19 mouse cellular contexts compared by ENCODE assay signal in genomic region chr5:140816008-140816407, GRCm38 (mm10). TPM values are rescaled to one million over a fixed set of nuclear protein-coding genes. Genes with fewer than 3 reads are reported as not detected.
DNase-seq lines count a peak whose midpoint lies in the region; ATAC-seq and TF ChIP-seq lines count a peak whose summit lies in the region.
"Had no signal": no experiment of that assay in that cellular context is flagged by ENCODE, and none has a peak within 500 bp of the region (broad histone marks: within the 10 kb centered on the region; RNA-seq: fewer than 3 reads in every experiment).

No protein-coding gene starts in this region.

- no peak for TF ChIP-seq CTCF in liver, adult 2 months (IDR thresholded peaks at IDR 0.05; ENCODE audit: low read depth, low read length)
- no peak for TF ChIP-seq CTCF in bone marrow macrophage, adult 2 months (IDR thresholded peaks at IDR 0.05; ENCODE audit: low read depth, low read length)
- TF ChIP-seq CTCF in liver, embryonic 14.5 days (IDR thresholded peaks at IDR 0.05; ENCODE audit: low read depth), result no peak

- H3K4me1 ChIP-seq in hindbrain, embryonic 14.5 days (replicated peaks; ENCODE audit: control insufficient read depth, insufficient read depth, low read length), result peaks cover 36% of the 10 kb centered on the region
- H3K4me1 ChIP-seq in hindbrain, embryonic 11.5 days (replicated peaks; ENCODE audit: control insufficient read depth, insufficient read depth, low read length), result peaks cover 2% of the 10 kb centered on the region; the same call in 1 of the 2 replicates
- H3K4me1 ChIP-seq in liver, adult 2 months (ENCODE audit: control insufficient read depth, insufficient read depth, low read length), result peaks cover 54% of the 10 kb centered on the region
- H3K4me1 ChIP-seq in bone marrow macrophage, adult 2 months (ENCODE audit: control insufficient read depth, insufficient read depth, low read length), result peaks cover 90% of the 10 kb centered on the region
- H3K4me1 ChIP-seq in liver, embryonic 14.5 days (replicated peaks; ENCODE audit: control insufficient read depth in 2 of 2, insufficient read depth in 2 of 2, low read length in 1 of 2), result peaks cover 32 to 55% of the 10 kb centered on the region in 2 experiments

- no peak for ATAC-seq in hindbrain, embryonic 14.5 days (ENCODE audit: low FRiP score)
- no peak for ATAC-seq in hindbrain, embryonic 11.5 days (ENCODE audit: low FRiP score)
- 0 out of 2 replicates have a peak, but pooled peaks have one; percentile 27 for ATAC-seq in liver, embryonic 14.5 days (ENCODE audit: insufficient read depth)
- ATAC-seq: intestine, embryonic 15.5 days had no signal

- H3K9me3 ChIP-seq in hindbrain, embryonic 14.5 days (ENCODE audit: control insufficient read depth, low read length), result no peaks in the 10 kb centered on the region
- no peaks in the 10 kb centered on the region for H3K9me3 ChIP-seq in hindbrain, embryonic 11.5 days (ENCODE audit: control insufficient read depth, low read length)
- no peaks in the 10 kb centered on the region for H3K9me3 ChIP-seq in liver, embryonic 14.5 days (ENCODE audit: control insufficient read depth, low read length)
- H3K9me3 ChIP-seq: embryonic facial prominence, embryonic 15.5 days; hindbrain, embryonic 15.5 days; intestine, embryonic 15.5 days; limb, embryonic 13.5 days had no signal

- H3K4me3 ChIP-seq in hindbrain, embryonic 14.5 days (replicated peaks; ENCODE audit: low read length), result no peak overlapping the region
- no peak overlapping the region for H3K4me3 ChIP-seq in hindbrain, embryonic 11.5 days (ENCODE audit: low read depth, low read length)
- no peak overlapping the region for H3K4me3 ChIP-seq in liver, adult 2 months (ENCODE audit: insufficient read depth, low read depth, low read length)
- no peak overlapping the region for H3K4me3 ChIP-seq in bone marrow macrophage, adult 2 months (ENCODE audit: insufficient read depth, low read length)
- no peak overlapping the region for H3K4me3 ChIP-seq in liver, embryonic 14.5 days (ENCODE audit: insufficient read depth in 1 of 2, low read depth in 2 of 2, low read length in 2 of 2)
- H3K4me3 ChIP-seq: embryonic facial prominence, embryonic 15.5 days; hindbrain, embryonic 15.5 days; intestine, embryonic 15.5 days; limb, embryonic 13.5 days had no signal

- no peak for TF ChIP-seq EP300 in liver, embryonic 14.5 days (IDR thresholded peaks at IDR 0.05; ENCODE audit: low read depth)

- no peaks in the 10 kb centered on the region for H3K27me3 ChIP-seq in hindbrain, embryonic 14.5 days (ENCODE audit: control insufficient read depth, insufficient read depth, low read length)
- no peaks in the 10 kb centered on the region for H3K27me3 ChIP-seq in hindbrain, embryonic 11.5 days (ENCODE audit: control insufficient read depth, insufficient read depth, low read length)
- H3K27me3 ChIP-seq in liver, adult 2 months (ENCODE audit: control insufficient read depth, insufficient read depth, low read length), result no peaks in the 10 kb centered on the region
- no peaks in the 10 kb centered on the region for H3K27me3 ChIP-seq in liver, embryonic 14.5 days (ENCODE audit: control insufficient read depth, insufficient read depth, low read length)
- H3K27me3 ChIP-seq: CH12.LX; embryonic facial prominence, embryonic 15.5 days; hindbrain, embryonic 15.5 days; intestine, embryonic 15.5 days; limb, embryonic 13.5 days had no signal

- peaks cover 56% of the 10 kb centered on the region; the same call in 1 of the 2 replicates for H3K79me2 ChIP-seq in liver, adult 2 months (ENCODE audit: control insufficient read depth, insufficient read depth, low read length)

- no peak overlapping the region for H3K4me2 ChIP-seq in hindbrain, embryonic 14.5 days (replicated peaks)
- no peak overlapping the region for H3K4me2 ChIP-seq in hindbrain, embryonic 11.5 days (replicated peaks; ENCODE audit: low read depth, low read length)
- peak overlapping the region; percentile 2; the same call in 1 of the 2 replicates for H3K4me2 ChIP-seq in liver, embryonic 14.5 days (ENCODE audit: low read depth)
- H3K4me2 ChIP-seq: embryonic facial prominence, embryonic 15.5 days; heart, embryonic 11.5 days; intestine, embryonic 15.5 days; limb, embryonic 13.5 days had no signal

- WGBS in hindbrain, embryonic 14.5 days, result 92% methylated on average over 3 of the region's 3 CpGs
- 90% methylated on average over 3 of the region's 3 CpGs for WGBS in hindbrain, embryonic 11.5 days
- 35% methylated on average over 3 of the region's 3 CpGs for WGBS in liver, adult 2 months
- 49% methylated on average over 3 of the region's 3 CpGs for WGBS in liver, embryonic 14.5 days (ENCODE audit: insufficient replicate concordance)

- H3K36me3 ChIP-seq in hindbrain, embryonic 14.5 days (replicated peaks; ENCODE audit: control insufficient read depth, insufficient read depth), result no peaks in the 10 kb centered on the region
- H3K36me3 ChIP-seq in hindbrain, embryonic 11.5 days (ENCODE audit: control insufficient read depth, insufficient read depth, low read length), result no peaks in the 10 kb centered on the region
- H3K36me3 ChIP-seq in liver, adult 2 months (ENCODE audit: control insufficient read depth, insufficient read depth, low read length), result no peaks in the 10 kb centered on the region; the same call in 1 of the 2 replicates
- no peaks in the 10 kb centered on the region for H3K36me3 ChIP-seq in liver, embryonic 14.5 days (replicated peaks; ENCODE audit: control insufficient read depth, insufficient read depth, low read depth)
- H3K36me3 ChIP-seq: embryonic facial prominence, embryonic 15.5 days; hindbrain, embryonic 15.5 days; intestine, embryonic 15.5 days had no signal

- no peak for DNase-seq in hindbrain, embryonic 14.5 days (ENCODE audit: low spot score)
- no peak for DNase-seq in hindbrain, embryonic 11.5 days (ENCODE audit: low spot score)
- DNase-seq in liver, adult 2 months (ENCODE audit: extremely low read depth, low read depth, low spot score), result peak; percentile 97
- no peak for DNase-seq in liver
- no peak for DNase-seq in liver, embryonic 14.5 days (ENCODE audit: low read depth in 3 of 3, low spot score in 3 of 3)
- no peak for DNase-seq in thymus, postnatal 10 days (ENCODE audit: low spot score in 2 of 2)
- DNase-seq in layer of hippocampus, adult 18-20 months (ENCODE audit: low spot score in 2 of 2), result no peak
- DNase-seq: adrenal gland, postnatal 25 days; cerebellum, postnatal 36 days; gastrocnemius, postnatal 14 days; retina, postnatal 1 day; thymus, postnatal 25 days had no signal

- H3K9ac ChIP-seq in hindbrain, embryonic 14.5 days, result no peak overlapping the region
- H3K9ac ChIP-seq in hindbrain, embryonic 11.5 days (ENCODE audit: low read depth, low read length), result no peak overlapping the region
- H3K9ac ChIP-seq in liver, adult 2 months (ENCODE audit: low read depth, low read length), result peak overlapping the region; percentile 40
- no peak overlapping the region for H3K9ac ChIP-seq in liver, embryonic 14.5 days (replicated peaks)
- H3K9ac ChIP-seq: embryonic facial prominence, embryonic 15.5 days; hindbrain, embryonic 15.5 days; intestine, embryonic 15.5 days; limb, embryonic 13.5 days had no signal

- no peak for TF ChIP-seq POLR2A in liver, adult 2 months (IDR thresholded peaks at IDR 0.05; ENCODE audit: extremely low read depth, insufficient read depth, low read length)
- no peak for TF ChIP-seq POLR2A in bone marrow macrophage, adult 2 months (IDR thresholded peaks at IDR 0.05; ENCODE audit: borderline replicate concordance, low read depth, low read length)

- peak overlapping the region; percentile 64; the same call in 1 of the 2 replicates for H3K27ac ChIP-seq in hindbrain, embryonic 14.5 days
- no peak overlapping the region for H3K27ac ChIP-seq in hindbrain, embryonic 11.5 days (ENCODE audit: low read depth, low read length)
- H3K27ac ChIP-seq in liver, adult 2 months (replicated peaks; ENCODE audit: insufficient read depth, low read depth, low read length), result peak overlapping the region; percentile 99
- H3K27ac ChIP-seq in bone marrow macrophage, adult 2 months (ENCODE audit: insufficient read depth, low read depth, low read length), result peak overlapping the region; percentile 94
- no peak overlapping the region for H3K27ac ChIP-seq in liver, embryonic 14.5 days
- H3K27ac ChIP-seq: intestine, embryonic 15.5 days; limb, embryonic 13.5 days had no signal

RNA-seq across cellular contexts. Expression of gene Gna12, which starts 14.2 kb away (rescaled TPM):
- polyA plus RNA-seq in hindbrain, embryonic 14.5 days (2014; fragmentation: Nextera tagmentation; extraction: Ambion mirVana), result 23.8 and 25.0 TPM in 2 replicates
- 17.2 and 32.3 TPM in 2 replicates for polyA plus RNA-seq in hindbrain, embryonic 11.5 days (2014; fragmentation: Nextera tagmentation; extraction: Ambion mirVana)
- total RNA-seq in liver, adult 2 months (2014; rRNA removed), result 43.1 and 56.9 TPM in 2 replicates
- 85.1 and 88.2 TPM in 2 replicates for polyA plus RNA-seq in liver, adult 2 months (2012; rRNA removed)
- 147 and 173 TPM in 2 replicates for polyA plus RNA-seq in bone marrow macrophage, adult 2 months (2012; ENCODE audit: insufficient read depth, insufficient read length, missing spikeins)
- 14.2 and 17.0 TPM in 2 replicates for polyA plus RNA-seq in liver, embryonic 14.5 days (2012; rRNA removed)
- 5.4 and 9.6 TPM in 2 replicates for polyA plus RNA-seq in liver, embryonic 14.5 days (2014; fragmentation: Nextera tagmentation; extraction: Ambion mirVana)
- 10 to 100 TPM; 86.2 to 95.6 TPM for total RNA-seq in layer of hippocampus, adult 18-20 months (2021)

Comparison
In these comparisons a context has a peak if more than half of its experiments do, and no peak if none do; other contexts are left out.
1. H3K27ac ChIP-seq: peak in hindbrain, embryonic 14.5 days (single experiment), liver, adult 2 months (single experiment) and bone marrow macrophage, adult 2 months (single experiment); none in hindbrain, embryonic 11.5 days (single experiment) and liver, embryonic 14.5 days (single experiment).